Mouse (Mus musculus) stomach, postnatal 0 days (tissue): ENCODE results near the gene Tomm40l.

ENCODE experiments used
- CTCF ChIP-seq: IDR thresholded peaks from 2 replicates; pipeline ENCODE4 v1.5.1; 2016; ENCODE audit warnings: antibody characterized with exemption, low read depth, mild to moderate bottlenecking, moderate library complexity
- EP300 ChIP-seq: optimal IDR thresholded peaks from 2 replicates; pipeline ENCODE3; 2016; ENCODE audit warnings: antibody characterized with exemption

- TF ChIP-seq CTCF: no peak
- TF ChIP-seq EP300: no peak
Observed at GRCm38 (mm10) chr1:171270573-171270900, 48.2 kb upstream of the Tomm40l start.
